ENCODE assay signal across 8 mouse cellular contexts in genomic region chr9:45115706-45116105, GRCm38 (mm10). TPM values are rescaled to one million over a fixed set of nuclear protein-coding genes. Genes with fewer than 3 reads are reported as not detected.
DNase-seq lines count a peak whose midpoint lies in the region; ATAC-seq and TF ChIP-seq lines count a peak whose summit lies in the region.

No protein-coding gene starts in this region.

- H3K27me3 ChIP-seq in lung, embryonic 14.5 days (ENCODE audit: insufficient read depth, low read length), result no peaks in the 10 kb centered on the region
- H3K27me3 ChIP-seq in cerebellum, adult 2 months (ENCODE audit: control insufficient read depth, insufficient read depth, low read length), result no peaks in the 10 kb centered on the region
- no peaks in the 10 kb centered on the region; the same call in 1 of the 2 replicates for H3K27me3 ChIP-seq in neural tube, embryonic 11.5 days (ENCODE audit: control insufficient read depth, insufficient read depth, low read length)

- intact Hi-C loops in left cerebral cortex, adult 2 months (cut with DNase I), result no loop called here

- peak overlapping the region; percentile 65 for H3K4me2 ChIP-seq in lung, embryonic 14.5 days
- peak overlapping the region; percentile 47 for H3K4me2 ChIP-seq in neural tube, embryonic 11.5 days (ENCODE audit: low read depth)

- no peak for TF ChIP-seq CTCF in lung, embryonic 14.5 days (IDR thresholded peaks at IDR 0.05; ENCODE audit: low read depth)
- TF ChIP-seq CTCF in cerebellum, adult 2 months (IDR thresholded peaks at IDR 0.05; ENCODE audit: borderline replicate concordance, insufficient read depth, low read depth, low read length), result no peak
- TF ChIP-seq CTCF in left cerebral cortex, adult 2 months (IDR thresholded peaks at IDR 0.05), result no peak

- no peaks in the 10 kb centered on the region for H3K9me3 ChIP-seq in lung, embryonic 14.5 days (ENCODE audit: low read depth, low read length)
- no peaks in the 10 kb centered on the region for H3K9me3 ChIP-seq in neural tube, embryonic 11.5 days (ENCODE audit: control insufficient read depth, low read length)

- peaks cover 7% of the 10 kb centered on the region; the same call in 1 of the 2 replicates for H3K4me1 ChIP-seq in lung, embryonic 14.5 days (ENCODE audit: insufficient read depth)
- H3K4me1 ChIP-seq in cerebellum, adult 2 months (ENCODE audit: control insufficient read depth, insufficient read depth, low read length), result peaks cover 20% of the 10 kb centered on the region
- peaks cover 6% of the 10 kb centered on the region; the same call in 1 of the 2 replicates for H3K4me1 ChIP-seq in neural tube, embryonic 11.5 days (ENCODE audit: control insufficient read depth, insufficient read depth, low read length)

- DNase-seq in lung, embryonic 14.5 days, result peak; percentile 84
- no peak for DNase-seq in lung, postnatal 36 days
- peak; percentile 89 to 92 for DNase-seq in cerebellum, adult 2 months
- peak; percentile 70 to 74 for DNase-seq in left cerebral cortex, adult 2 months (ENCODE audit: extremely low spot score in 1 of 2, low spot score in 2 of 2)
- DNase-seq in neural tube, embryonic 11.5 days (ENCODE audit: low spot score), result peak; percentile 82
- no peak for DNase-seq in Muller cell, postnatal 12 days (ENCODE audit: inconsistent ontology term)

- H3K27ac ChIP-seq in lung, embryonic 14.5 days (ENCODE audit: low read depth), result no peak overlapping the region
- peak overlapping the region; percentile 99 for H3K27ac ChIP-seq in cerebellum, adult 2 months (ENCODE audit: insufficient read depth, low read length)
- peak overlapping the region; percentile 44 for H3K27ac ChIP-seq in left cerebral cortex, adult 2 months
- H3K27ac ChIP-seq in neural tube, embryonic 11.5 days (ENCODE audit: low read depth, low read length), result no peak overlapping the region

- no peaks in the 10 kb centered on the region for H3K36me3 ChIP-seq in lung, embryonic 14.5 days (ENCODE audit: insufficient read depth)
- H3K36me3 ChIP-seq in neural tube, embryonic 11.5 days (ENCODE audit: control insufficient read depth, insufficient read depth, low read length), result no peaks in the 10 kb centered on the region

- peak overlapping the region; percentile 32 for H3K4me3 ChIP-seq in lung, embryonic 14.5 days (ENCODE audit: low read depth, low read length)
- H3K4me3 ChIP-seq in cerebellum, adult 2 months (replicated peaks; ENCODE audit: insufficient read depth, low read depth, low read length), result peak overlapping the region; percentile 90
- peak overlapping the region; percentile 58 for H3K4me3 ChIP-seq in left cerebral cortex, adult 2 months
- H3K4me3 ChIP-seq in neural tube, embryonic 11.5 days (ENCODE audit: low read depth, low read length), result peak overlapping the region; percentile 24

- peak; percentile 63; the same call in 1 of the 2 replicates for TF ChIP-seq POLR2A in cerebellum, adult 2 months (IDR thresholded peaks at IDR 0.05; ENCODE audit: borderline replicate concordance, insufficient read depth, low read length)

- WGBS in lung, embryonic 14.5 days, result 3% methylated on average over 14 of the region's 14 CpGs
- under 1% methylated on average over 14 of the region's 14 CpGs for WGBS in cerebellum, adult 2 months
- WGBS in neural tube, embryonic 11.5 days, result 2% methylated on average over 14 of the region's 14 CpGs

- ATAC-seq in lung, embryonic 14.5 days (ENCODE audit: insufficient read depth), result peak; percentile 71
- ATAC-seq in frontal cortex, adult (ENCODE audit: low TSS enrichment), result peak; percentile 76
- no peak for ATAC-seq in neural tube, embryonic 11.5 days (ENCODE audit: insufficient read depth, low FRiP score, low TSS enrichment)
- ATAC-seq in monocyte, adult 5-6 weeks (replicated peaks; ENCODE audit: insufficient number of reproducible peaks, low FRiP score, low TSS enrichment, poor library complexity, severe bottlenecking), result no peak

- peak overlapping the region; percentile 42 for H3K9ac ChIP-seq in lung, embryonic 14.5 days
- peak overlapping the region; percentile 44 for H3K9ac ChIP-seq in neural tube, embryonic 11.5 days (ENCODE audit: low read length)

RNA-seq across cellular contexts. Expression of gene Scn2b, which starts 1.9 kb away (rescaled TPM):
- polyA plus RNA-seq in lung, embryonic 14.5 days (2014; fragmentation: Nextera tagmentation; extraction: Ambion mirVana), result 3.2 and 3.9 TPM in 2 replicates
- 151 and 165 TPM in 2 replicates for polyA plus RNA-seq in cerebellum, adult 2 months (2012; rRNA removed)
- total RNA-seq in left cerebral cortex, adult 2 months (2021), result 100 to 1,000 TPM; 238 to 254 TPM
- polyA plus RNA-seq in neural tube, embryonic 11.5 days (2014; fragmentation: Nextera tagmentation; extraction: Ambion mirVana), result 3.4 and 4.4 TPM in 2 replicates
- 0.58 to 0.67 TPM in 2 of 3 replicates, not detected in the other for total RNA-seq in monocyte, adult 5-6 weeks (2017)

RNA-seq across cellular contexts. Expression of gene Scn4b, which starts 22.5 kb away (rescaled TPM):
- polyA plus RNA-seq in lung, embryonic 14.5 days (2014; fragmentation: Nextera tagmentation; extraction: Ambion mirVana), result not detected in 2 replicates
- polyA plus RNA-seq in cerebellum, adult 2 months (2012; rRNA removed), result 78.8 and 109 TPM in 2 replicates
- total RNA-seq in left cerebral cortex, adult 2 months (2021), result 10 to 100 TPM; 52.1 to 74.9 TPM
- polyA plus RNA-seq in neural tube, embryonic 11.5 days (2014; fragmentation: Nextera tagmentation; extraction: Ambion mirVana), result 0.12 TPM in 2 replicates
- not detected in 3 replicates for total RNA-seq in monocyte, adult 5-6 weeks (2017)

RNA-seq across cellular contexts. Expression of gene Jaml, which starts 36.7 kb away (rescaled TPM):
- 0.30 and 0.45 TPM in 2 replicates for polyA plus RNA-seq in lung, embryonic 14.5 days (2014; fragmentation: Nextera tagmentation; extraction: Ambion mirVana)
- polyA plus RNA-seq in cerebellum, adult 2 months (2012; rRNA removed), result 3.8 and 4.2 TPM in 2 replicates
- total RNA-seq in left cerebral cortex, adult 2 months (2021), result under 1 TPM; 0.41 to 0.98 TPM
- 0.09 and 0.99 TPM in 2 replicates for polyA plus RNA-seq in neural tube, embryonic 11.5 days (2014; fragmentation: Nextera tagmentation; extraction: Ambion mirVana)
- total RNA-seq in monocyte, adult 5-6 weeks (2017), result 3.2 to 7.0 TPM (median 5.8 TPM) in 3 replicates

Comparison
In these comparisons a context has a peak if more than half of its experiments do, and no peak if none do; other contexts are left out.
1. DNase-seq: peak in lung, embryonic 14.5 days (single experiment), cerebellum, adult 2 months (2 of 2), left cerebral cortex, adult 2 months (2 of 2) and neural tube, embryonic 11.5 days (single experiment); none in lung, postnatal 36 days (single experiment) and Muller cell, postnatal 12 days (single experiment).
2. ATAC-seq: peak in lung, embryonic 14.5 days (single experiment) and frontal cortex, adult (single experiment); none in neural tube, embryonic 11.5 days (single experiment) and monocyte, adult 5-6 weeks (single experiment).
3. H3K27ac ChIP-seq: peak in cerebellum, adult 2 months (single experiment) and left cerebral cortex, adult 2 months (single experiment); none in lung, embryonic 14.5 days (single experiment) and neural tube, embryonic 11.5 days (single experiment).
4. H3K4me3 ChIP-seq: peak in every context shown above with its lines; median percentile 90 in cerebellum, adult 2 months; 58 in left cerebral cortex, adult 2 months; 32 in lung, embryonic 14.5 days; 24 in neural tube, embryonic 11.5 days.
5. RNA of gene Scn2b, which starts 1.9 kb away (polyA plus RNA-seq): 151 to 165 TPM in cerebellum, adult 2 months; 3.2 to 3.9 TPM in lung, embryonic 14.5 days and 3.4 to 4.4 TPM in neural tube, embryonic 11.5 days; every median in the first group is over 10 times any median in the second.
6. RNA of gene Scn4b, which starts 22.5 kb away (polyA plus RNA-seq): 78.8 to 109 TPM in cerebellum, adult 2 months; 0.12 TPM in neural tube, embryonic 11.5 days and not detected in lung, embryonic 14.5 days; every median in the first group is over 10 times any median in the second.